Mouse (Mus musculus) cerebellum, postnatal 25 days (tissue): Measurements from ENCODE around the gene Zfp991.
"Not testable (repeated sequence)": the region's sequence is repeated elsewhere in the genome, so short reads cannot be mapped to it uniquely, and the experiment has no call there.

ENCODE experiments used
- DNase-seq, 2 experiments: peaks; one replicate each; pipeline ENCODE4 v3.0.0; 2021; ENCODE audit warnings: mixed read lengths in 2 of 2

The Zfp991 gene

GRCm38 (mm10) chr4:147186824-147187223 is 55.0 kb downstream of the Zfp991 start:
- not testable (repeated sequence) for DNase-seq

- not testable (repeated sequence) for DNase-seq
These were observed 55.6 kb downstream of the Zfp991 start for GRCm38 (mm10) chr4:147187283-147187965.

GRCm38 (mm10) chr4:147195186-147195585 is 63.3 kb downstream of the Zfp991 start:
- DNase-seq = not testable (repeated sequence)

GRCm38 (mm10) chr4:147197210-147197609 is 65.4 kb downstream of the Zfp991 start:
- not testable (repeated sequence) for DNase-seq

- DNase-seq = not testable (repeated sequence)
These were observed 67.4 kb downstream of the Zfp991 start for GRCm38 (mm10) chr4:147199055-147199750.

- DNase-seq = not testable (repeated sequence)
These were observed 70.3 kb downstream of the Zfp991 start for GRCm38 (mm10) chr4:147201920-147202660.

GRCm38 (mm10) chr4:147212182-147212928 is 80.5 kb downstream of the Zfp991 start:
- not testable (repeated sequence) for DNase-seq

- not testable (repeated sequence) for DNase-seq
These were observed 82.4 kb downstream of the Zfp991 start for GRCm38 (mm10) chr4:147214233-147214632.

GRCm38 (mm10) chr4:147217676-147218075 is 85.8 kb downstream of the Zfp991 start:
- not testable (repeated sequence) for DNase-seq

- DNase-seq = peak; percentile 30 to 47
These were observed 87.7 kb downstream of the Zfp991 start for GRCm38 (mm10) chr4:147219319-147220070.

- DNase-seq = peak; percentile 25 to 37
These were observed 88.4 kb downstream of the Zfp991 start for GRCm38 (mm10) chr4:147220226-147220625.

- DNase-seq = peak; percentile 9 to 14
These were observed 90.2 kb downstream of the Zfp991 start for GRCm38 (mm10) chr4:147222021-147222420.

- DNase-seq = peak; percentile 15 to 27
These were observed 92.1 kb downstream of the Zfp991 start for GRCm38 (mm10) chr4:147223778-147224435.

- DNase-seq = not testable (repeated sequence)
These were observed 93.8 kb downstream of the Zfp991 start for GRCm38 (mm10) chr4:147225616-147226015.

GRCm38 (mm10) chr4:147230026-147230425 is 98.2 kb downstream of the Zfp991 start:
- DNase-seq = not testable (repeated sequence)
